Mouse (Mus musculus): Measurements from ENCODE around the gene Edf1. TPM values are rescaled to one million over a fixed set of nuclear protein-coding genes. Genes with fewer than 3 reads are reported as not detected.

Edf1 gene
- total and polyA plus RNA-seq, 3 experiments = 109 to 570 (median 126) TPM

GRCm38 (mm10) chr2:25569323-25569722 lies 11.7 kb downstream of the Edf1 start:
- no peak overlapping the region for H3K4me3 ChIP-seq (ENCODE audit: low read depth, low read length)
- H3K9me3 ChIP-seq (replicated peaks) = no peaks in the 10 kb centered on the region
- no peak for ATAC-seq (ENCODE audit: extremely low read depth, insufficient number of reproducible peaks, low FRiP score, poor library complexity, severe bottlenecking)
- peaks cover 26% of the 10 kb centered on the region for H3K4me1 ChIP-seq (ENCODE audit: insufficient read depth, low read depth, low read length)
- no peak for TF ChIP-seq TAL1 (conservative IDR thresholded peaks at IDR 0.05; ENCODE audit: low read depth, low read length)
- H3K36me3 ChIP-seq (replicated peaks) = peaks cover 85% of the 10 kb centered on the region
- no peaks in the 10 kb centered on the region for H3K27me3 ChIP-seq (ENCODE audit: insufficient read depth, low read length)
- no peak for DNase-seq (ENCODE audit: low spot score)

GRCm38 (mm10) chr2:25571221-25571620 lies 13.6 kb downstream of the Edf1 start:
- Histone ChIP-seq H3K4me3 (ENCODE audit: low read depth, low read length) (no peak overlapping the region), H3K4me1 (ENCODE audit: insufficient read depth, low read depth, low read length) (peaks cover 37% of the 10 kb centered on the region), H3K27me3 (ENCODE audit: insufficient read depth, low read length) (no peaks in the 10 kb centered on the region), H3K36me3 (replicated peaks) (peaks cover 66% of the 10 kb centered on the region), H3K9me3 (replicated peaks) (peaks cover 9% of the 10 kb centered on the region)
- DNase-seq (ENCODE audit: low spot score) = no peak
- ATAC-seq (ENCODE audit: extremely low read depth, insufficient number of reproducible peaks, low FRiP score, poor library complexity, severe bottlenecking) = no peak
- no peak for TF ChIP-seq CTCF (IDR thresholded peaks at IDR 0.05; ENCODE audit: low read depth, low read length)

- TF ChIP-seq CTCF (IDR thresholded peaks at IDR 0.05; ENCODE audit: low read depth, low read length) (no peak), GATA2 (IDR thresholded peaks at IDR 0.05; ENCODE audit: borderline replicate concordance, low read depth, low read length) (no peak), GATA1 (IDR thresholded peaks at IDR 0.05; ENCODE audit: borderline replicate concordance, low read length) (no peak), POLR2AphosphoS5 (IDR thresholded peaks at IDR 0.05; ENCODE audit: insufficient replicate concordance, low read depth, low read length) (no peak), TAL1 (conservative IDR thresholded peaks at IDR 0.05; ENCODE audit: low read depth, low read length) (no peak)
- Histone ChIP-seq H3K36me3 (replicated peaks) (peaks cover 49% of the 10 kb centered on the region), H3K9me3 (replicated peaks) (peaks cover 28% of the 10 kb centered on the region), H3K27me3 (ENCODE audit: insufficient read depth, low read length) (no peaks in the 10 kb centered on the region; the same call in 1 of the 2 replicates), H3K4me3 (ENCODE audit: low read depth, low read length) (no peak overlapping the region; the same call in 1 of the 2 replicates), H3K4me1 (ENCODE audit: insufficient read depth, low read depth, low read length) (peaks cover 37% of the 10 kb centered on the region)
- DNase-seq (ENCODE audit: low spot score) (no peak), ATAC-seq (ENCODE audit: extremely low read depth, insufficient number of reproducible peaks, low FRiP score, poor library complexity, severe bottlenecking) (no peak)
Observed at GRCm38 (mm10) chr2:25573068-25573467, 15.4 kb downstream of the Edf1 start.

GRCm38 (mm10) chr2:25574136-25574535 lies 16.5 kb downstream of the Edf1 start:
- Histone ChIP-seq H3K36me3 (replicated peaks) (peaks cover 38% of the 10 kb centered on the region), H3K4me1 (ENCODE audit: insufficient read depth, low read depth, low read length) (peaks cover 37% of the 10 kb centered on the region), H3K4me3 (ENCODE audit: low read depth, low read length) (peak overlapping the region; percentile 72), H3K27me3 (ENCODE audit: insufficient read depth, low read length) (no peaks in the 10 kb centered on the region; the same call in 1 of the 2 replicates), H3K9me3 (replicated peaks) (peaks cover 39% of the 10 kb centered on the region)
- ATAC-seq (ENCODE audit: extremely low read depth, insufficient number of reproducible peaks, low FRiP score, poor library complexity, severe bottlenecking) (no peak), DNase-seq (ENCODE audit: low spot score) (peak; percentile 30)
- no peak for TF ChIP-seq POLR2AphosphoS5 (IDR thresholded peaks at IDR 0.05; ENCODE audit: insufficient replicate concordance, low read depth, low read length)
- TF ChIP-seq GATA2 (IDR thresholded peaks at IDR 0.05; ENCODE audit: borderline replicate concordance, low read depth, low read length) = no peak
- TF ChIP-seq TAL1 (conservative IDR thresholded peaks at IDR 0.05; ENCODE audit: low read depth, low read length) = no peak
- TF ChIP-seq GATA1 (IDR thresholded peaks at IDR 0.05; ENCODE audit: borderline replicate concordance, low read length) = no peak
- no peak for TF ChIP-seq CTCF (IDR thresholded peaks at IDR 0.05; ENCODE audit: low read depth, low read length)

GRCm38 (mm10) chr2:25574579-25575431 lies 17.2 kb downstream of the Edf1 start, which contains the start of the genes Mamdc4 and Phpt1:
Gene Mamdc4 (minus strand): TSS chr2:25574845.
Gene Phpt1 (minus strand): TSS chr2:25575224.
- Histone ChIP-seq H3K36me3 (replicated peaks) (peaks cover 31% of the 10 kb centered on the region), H3K27me3 (ENCODE audit: insufficient read depth, low read length) (peaks cover 3% of the 10 kb centered on the region; the same call in 1 of the 2 replicates), H3K9me3 (replicated peaks) (peaks cover 45% of the 10 kb centered on the region), H3K4me1 (ENCODE audit: insufficient read depth, low read depth, low read length) (peaks cover 37% of the 10 kb centered on the region), H3K4me3 (ENCODE audit: low read depth, low read length) (peak within 1 kb of the TSS; percentile 72)
- TF ChIP-seq POLR2AphosphoS5 (IDR thresholded peaks at IDR 0.05; ENCODE audit: insufficient replicate concordance, low read depth, low read length) (no peak), GATA1 (IDR thresholded peaks at IDR 0.05; ENCODE audit: borderline replicate concordance, low read length) (no peak), CTCF (IDR thresholded peaks at IDR 0.05; ENCODE audit: low read depth, low read length) (no peak), TAL1 (conservative IDR thresholded peaks at IDR 0.05; ENCODE audit: low read depth, low read length) (no peak), GATA2 (IDR thresholded peaks at IDR 0.05; ENCODE audit: borderline replicate concordance, low read depth, low read length) (no peak)
- ATAC-seq (ENCODE audit: extremely low read depth, insufficient number of reproducible peaks, low FRiP score, poor library complexity, severe bottlenecking) (peak; percentile 94), DNase-seq (ENCODE audit: low spot score) (peak; percentile 100)

- H3K4me3 ChIP-seq (ENCODE audit: low read depth, low read length) = peak overlapping the region; percentile 72; the same call in 1 of the 2 replicates
- peaks cover 53% of the 10 kb centered on the region for H3K9me3 ChIP-seq (replicated peaks)
- peak; percentile 32 for DNase-seq (ENCODE audit: low spot score)
- H3K27me3 ChIP-seq (ENCODE audit: insufficient read depth, low read length) = peaks cover 4% of the 10 kb centered on the region; the same call in 1 of the 2 replicates
- H3K36me3 ChIP-seq (replicated peaks) = peaks cover 25% of the 10 kb centered on the region
- TF ChIP-seq TAL1 (conservative IDR thresholded peaks at IDR 0.05; ENCODE audit: low read depth, low read length) (no peak), CTCF (IDR thresholded peaks at IDR 0.05; ENCODE audit: low read depth, low read length) (no peak), GATA1 (IDR thresholded peaks at IDR 0.05; ENCODE audit: borderline replicate concordance, low read length) (no peak), GATA2 (IDR thresholded peaks at IDR 0.05; ENCODE audit: borderline replicate concordance, low read depth, low read length) (no peak)
- ATAC-seq (ENCODE audit: extremely low read depth, insufficient number of reproducible peaks, low FRiP score, poor library complexity, severe bottlenecking) = no peak
- peaks cover 37% of the 10 kb centered on the region for H3K4me1 ChIP-seq (ENCODE audit: insufficient read depth, low read depth, low read length)
Observed at GRCm38 (mm10) chr2:25575432-25576027, 17.9 kb downstream of the Edf1 start.
